Comparison of ENCODE assay signal across 24 mouse cellular contexts in genomic region chr19:40970301-40970700, GRCm38 (mm10). TPM values are rescaled to one million over a fixed set of nuclear protein-coding genes. Genes with fewer than 3 reads are reported as not detected.
"Had no signal": no experiment of that assay in that cellular context is flagged by ENCODE, and none has a peak within 500 bp of the region (broad histone marks: within the 10 kb centered on the region; RNA-seq: fewer than 3 reads in every experiment).

No protein-coding gene starts in this region.

- H3K4me1 ChIP-seq: midbrain, embryonic 10.5 days; midbrain, embryonic 12.5 days; neural tube, embryonic 12.5 days; stomach, embryonic 15.5 days had no signal

- H3K9me3 ChIP-seq: liver, embryonic 12.5 days; midbrain, embryonic 10.5 days; midbrain, embryonic 12.5 days; neural tube, embryonic 12.5 days; stomach, embryonic 15.5 days had no signal

- H3K9ac ChIP-seq: liver, embryonic 12.5 days; liver, embryonic 14.5 days; lung, embryonic 14.5 days; midbrain, embryonic 12.5 days; neural tube, embryonic 12.5 days; stomach, embryonic 15.5 days had no signal

- H3K27ac ChIP-seq: liver, embryonic 12.5 days; liver, embryonic 14.5 days; midbrain, embryonic 10.5 days; midbrain, embryonic 12.5 days; neural tube, embryonic 12.5 days; stomach, embryonic 15.5 days; stomach, postnatal 0 days had no signal

- H3K27me3 ChIP-seq: liver, embryonic 12.5 days; midbrain, embryonic 12.5 days; neural tube, embryonic 12.5 days; stomach, embryonic 15.5 days had no signal

- DNase-seq: lung, adult 18-20 months; lung, embryonic 14.5 days; lung, postnatal 10 days; lung, postnatal 4 days; midbrain, embryonic 14.5 days; retina, postnatal 1 day; right cerebral cortex, adult 18-20 months; right cerebral cortex, postnatal 25 days; right cerebral cortex, postnatal 4 days; thymus, adult 2 months; thymus, postnatal 25 days; thymus, postnatal 4 days had no signal

- H3K4me2 ChIP-seq: liver, embryonic 12.5 days; lung, embryonic 14.5 days; midbrain, embryonic 12.5 days; neural tube, embryonic 12.5 days; stomach, embryonic 15.5 days had no signal

- H3K36me3 ChIP-seq: liver, embryonic 12.5 days; midbrain, embryonic 10.5 days; midbrain, embryonic 12.5 days; neural tube, embryonic 12.5 days; stomach, embryonic 15.5 days had no signal

- H3K4me3 ChIP-seq: liver, embryonic 12.5 days; midbrain, embryonic 10.5 days; midbrain, embryonic 12.5 days; neural tube, embryonic 12.5 days; stomach, embryonic 15.5 days had no signal

RNA-seq across cellular contexts. Expression of gene Dntt, which starts 58.8 kb away (rescaled TPM):
- total RNA-seq: midbrain, postnatal 0 days; monocyte, adult 5-6 weeks had no signal
- polyA plus RNA-seq: liver, embryonic 16.5 days; lung, embryonic 16.5 days; midbrain, embryonic 10.5 days; small intestine, adult 2 months; stomach, postnatal 0 days had no signal
